Mouse (Mus musculus) neural tube, embryonic 10.5 days (tissue): ENCODE measurements around the gene Lrpap1.

ENCODE experiments used
- DNase-seq: peaks from one replicate; pipeline ENCODE4 v3.0.0-alpha.2; 2017; ENCODE audit warnings: low spot score; ENCODE audit errors: extremely low spot score

Lrpap1 gene

GRCm38 (mm10) chr5:35129208-35129607 lies 23.6 kb upstream of the Lrpap1 start:
- DNase-seq = no peak

GRCm38 (mm10) chr5:35120024-35120423 lies 14.5 kb upstream of the Lrpap1 start:
- DNase-seq = no peak

- DNase-seq = no peak
Observed at GRCm38 (mm10) chr5:35118418-35118817, 12.9 kb upstream of the Lrpap1 start.

GRCm38 (mm10) chr5:35117633-35118032 lies 12.1 kb upstream of the Lrpap1 start:
- DNase-seq = no peak

GRCm38 (mm10) chr5:35116002-35116401 lies 10.4 kb upstream of the Lrpap1 start:
- DNase-seq = no peak

DNA sequence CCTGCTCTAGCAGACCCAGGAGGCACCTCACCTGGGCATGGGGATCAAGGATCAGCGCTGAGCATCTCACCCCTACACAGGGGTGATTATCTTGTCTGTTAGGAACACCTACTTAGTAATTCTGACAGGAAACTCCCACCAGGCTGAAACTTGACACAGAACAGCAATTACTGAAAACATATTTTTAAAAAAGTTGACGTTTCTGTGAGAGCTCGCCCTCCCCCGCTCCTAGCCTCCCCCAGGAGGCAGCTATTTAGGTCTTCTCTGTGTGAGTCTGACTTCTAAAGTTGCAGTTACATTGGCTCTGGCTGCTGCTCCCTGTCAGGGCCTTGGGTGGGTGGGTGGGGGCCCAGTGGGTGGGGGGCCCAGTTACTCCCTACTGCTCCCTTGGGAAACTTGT lies 6.9 kb upstream of the Lrpap1 start:
- DNase-seq = no peak

GRCm38 (mm10) chr5:35105922-35106298 lies 344 bp upstream of the Lrpap1 start:
- no peak for DNase-seq

DNA sequence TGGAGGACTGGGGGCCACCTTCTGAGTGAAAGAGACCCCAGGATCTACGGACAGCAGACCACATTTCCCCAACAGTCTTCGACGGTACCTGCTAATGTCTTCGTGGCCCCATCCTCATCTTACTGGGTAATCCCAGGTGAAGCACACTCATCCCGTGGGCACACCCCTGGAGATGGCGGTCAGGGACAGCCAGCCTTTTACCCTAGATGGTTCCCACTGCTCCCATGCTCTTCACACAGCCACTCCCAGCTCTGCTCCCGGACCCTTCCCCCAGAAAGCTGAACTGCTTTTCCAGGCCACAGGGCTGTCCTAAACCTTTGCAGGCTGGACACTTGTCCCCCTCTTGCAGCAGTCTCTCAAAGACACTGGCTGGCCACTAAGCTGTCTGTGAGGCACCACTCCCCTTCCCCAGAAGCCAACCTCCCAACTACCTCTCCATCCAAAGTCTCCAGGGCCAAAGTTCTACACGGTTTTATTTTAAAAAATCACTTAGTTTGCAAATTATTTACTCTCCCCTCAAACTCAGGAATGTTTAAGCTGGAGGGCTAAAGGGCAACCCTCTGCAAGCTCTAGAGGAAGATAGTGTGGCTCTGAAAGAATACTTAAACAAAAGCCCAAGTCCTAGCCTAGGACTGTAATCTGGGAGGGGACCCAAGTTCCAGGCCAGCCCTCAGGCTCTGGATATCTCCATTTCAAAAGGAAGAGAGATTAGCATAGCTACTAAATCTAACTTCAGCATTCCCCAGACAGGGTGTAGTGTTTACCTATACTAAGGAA lies 1.2 kb downstream of the Lrpap1 start:
- no peak for DNase-seq

DNA sequence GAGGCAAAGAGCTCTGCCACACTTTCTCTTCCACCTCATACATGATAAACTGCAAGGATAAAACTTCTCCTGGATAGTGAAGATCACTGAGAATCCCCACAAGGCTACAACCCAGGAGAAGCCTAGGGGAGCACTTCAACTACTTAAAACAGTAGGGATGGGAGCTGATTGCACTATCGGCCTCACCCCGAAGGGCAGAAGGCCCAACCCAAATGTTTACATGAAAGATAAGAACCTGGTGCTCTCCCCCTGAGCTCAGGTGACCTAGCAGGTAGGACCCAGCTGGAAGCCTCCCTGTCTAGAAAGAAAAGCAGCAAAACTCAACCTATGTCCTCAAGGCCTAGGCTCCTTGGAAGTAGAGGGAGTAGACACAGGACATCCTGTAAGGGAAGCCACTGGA lies 2.0 kb downstream of the Lrpap1 start:
- DNase-seq = no peak

DNA sequence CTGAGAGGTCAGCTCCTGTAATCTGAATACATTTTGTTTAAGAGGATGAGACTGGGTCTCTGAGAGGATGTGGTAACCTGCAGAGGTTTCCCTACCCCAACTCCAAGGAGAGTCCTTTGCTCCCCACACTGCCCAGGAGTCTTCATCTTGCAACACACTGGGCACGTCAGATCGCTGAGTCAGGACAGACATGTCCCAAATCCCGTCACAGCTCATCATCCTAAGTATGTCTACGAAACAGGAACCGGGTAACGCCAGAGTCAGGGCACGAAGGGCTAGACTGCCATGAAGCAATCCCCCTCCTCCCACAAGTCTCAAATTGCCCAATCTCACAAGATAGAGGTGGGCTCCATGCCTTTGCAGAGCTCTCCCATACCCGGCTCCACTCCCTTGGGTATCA lies 2.5 kb downstream of the Lrpap1 start:
- no peak for DNase-seq

GRCm38 (mm10) chr5:35091636-35092035 lies 13.9 kb downstream of the Lrpap1 start:
- no peak for DNase-seq

- no peak for DNase-seq
Observed at GRCm38 (mm10) chr5:35089614-35089963, 16.0 kb downstream of the Lrpap1 start.

DNA sequence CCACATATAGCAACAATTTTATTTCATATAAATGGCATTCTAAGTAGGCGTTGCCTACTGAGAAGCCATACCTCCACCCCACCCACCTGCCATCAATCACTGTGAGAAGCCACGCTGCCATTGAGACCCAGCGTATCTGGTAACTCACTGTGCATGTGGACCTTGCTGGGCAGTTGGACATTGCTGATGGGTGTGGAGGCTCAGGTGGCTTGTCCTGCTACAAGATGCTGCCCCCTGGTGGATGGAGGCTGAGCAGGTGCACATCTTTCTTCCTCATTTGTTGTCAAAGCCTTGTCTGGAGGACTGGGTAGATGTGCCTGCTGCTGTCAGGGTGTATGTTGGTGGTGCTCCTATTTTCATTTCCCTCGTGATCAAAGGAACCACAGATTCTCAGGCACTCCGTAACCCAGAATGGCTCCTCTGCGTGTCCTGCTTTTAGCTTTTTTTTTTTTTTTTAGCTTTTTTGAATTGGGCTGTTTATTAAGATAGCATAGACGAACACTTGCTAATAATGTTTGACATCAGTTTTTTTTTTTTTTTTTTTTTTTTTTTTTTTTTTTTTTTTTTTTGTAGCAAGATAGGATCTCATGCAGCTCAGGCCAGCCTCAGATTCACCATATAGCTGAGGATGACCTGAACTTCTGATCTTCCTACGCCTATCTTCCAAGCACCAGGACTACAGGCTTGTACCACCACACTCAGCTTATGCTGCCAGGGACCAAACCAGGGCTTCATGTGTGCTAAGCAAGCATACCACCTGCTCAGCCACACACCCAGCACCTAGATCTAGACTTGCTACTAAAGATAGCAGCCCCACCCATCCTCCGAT lies 16.6 kb downstream of the Lrpap1 start:
- DNase-seq = peak; percentile 57

DNA sequence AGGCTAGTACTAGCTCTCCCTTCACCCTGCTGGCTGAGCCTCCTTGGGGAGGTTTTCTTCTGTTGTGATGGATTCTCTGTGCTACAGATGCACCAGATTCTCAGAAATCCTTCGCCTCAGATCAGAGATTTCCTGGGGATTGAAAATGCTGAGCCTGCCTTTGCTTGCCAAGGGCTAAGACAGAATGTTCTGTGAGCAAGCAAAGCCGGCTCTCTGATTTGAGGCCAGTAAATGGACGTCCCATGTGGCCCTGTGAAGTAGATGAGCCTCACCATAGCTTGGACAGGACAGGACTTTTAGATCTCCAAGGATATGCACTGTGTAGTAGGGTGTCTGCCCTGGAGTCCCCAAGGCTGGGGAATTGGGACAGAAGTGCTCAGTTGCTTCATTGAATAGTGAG lies 20.7 kb downstream of the Lrpap1 start:
- no peak for DNase-seq

GRCm38 (mm10) chr5:35079101-35079500 lies 26.5 kb downstream of the Lrpap1 start:
- no peak for DNase-seq

- no peak for DNase-seq
Observed at GRCm38 (mm10) chr5:35076369-35076768, 29.2 kb downstream of the Lrpap1 start.

DNA sequence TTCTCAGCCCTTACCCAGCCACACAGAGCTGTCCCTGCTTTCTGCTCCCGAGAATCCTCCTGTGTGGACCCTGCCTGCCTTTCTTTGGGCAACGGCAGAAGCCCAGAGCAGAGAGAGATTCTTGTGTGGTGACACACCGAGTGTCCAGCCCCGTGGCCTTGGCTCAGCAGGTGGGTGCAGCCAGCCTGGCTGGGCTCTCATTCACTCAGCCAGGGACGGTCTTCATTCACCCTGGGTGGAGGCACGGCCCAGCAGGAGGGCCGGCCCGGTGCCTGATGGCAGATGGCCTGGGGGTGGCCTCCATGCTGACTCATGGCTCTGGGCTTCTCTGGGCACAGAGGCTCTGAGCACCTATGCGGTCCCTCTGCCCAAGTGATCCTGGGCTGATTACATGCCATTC lies 31.6 kb downstream of the Lrpap1 start:
- DNase-seq = no peak

- no peak for DNase-seq
Observed at GRCm38 (mm10) chr5:35073235-35073634, 32.3 kb downstream of the Lrpap1 start.

- no peak for DNase-seq
Observed at GRCm38 (mm10) chr5:35071855-35072254, 33.7 kb downstream of the Lrpap1 start.

DNA sequence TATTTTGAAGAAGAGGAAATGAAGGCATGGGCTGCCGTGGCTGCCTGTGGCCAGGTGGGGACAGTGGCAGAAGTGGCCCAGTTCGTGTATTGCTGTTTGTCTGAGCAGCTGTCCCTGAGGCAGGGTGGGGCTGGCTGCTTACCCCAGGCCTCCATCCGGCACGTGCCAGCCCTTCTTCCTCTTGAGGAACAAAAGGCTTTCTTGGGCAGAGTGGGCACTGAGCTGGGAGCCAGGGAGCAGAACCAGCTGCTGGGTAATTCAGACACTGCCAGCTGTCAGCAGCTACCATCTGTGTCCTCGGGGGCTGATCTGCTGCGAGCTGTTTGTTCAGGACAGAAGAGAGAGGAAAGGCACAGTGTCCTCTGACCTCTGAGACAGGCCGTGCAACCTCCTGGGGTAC lies 34.6 kb downstream of the Lrpap1 start:
- no peak for DNase-seq

- DNase-seq = no peak
Observed at GRCm38 (mm10) chr5:35070314-35070713, 35.3 kb downstream of the Lrpap1 start.

GRCm38 (mm10) chr5:35069841-35070240 lies 35.7 kb downstream of the Lrpap1 start:
- DNase-seq = no peak

DNA sequence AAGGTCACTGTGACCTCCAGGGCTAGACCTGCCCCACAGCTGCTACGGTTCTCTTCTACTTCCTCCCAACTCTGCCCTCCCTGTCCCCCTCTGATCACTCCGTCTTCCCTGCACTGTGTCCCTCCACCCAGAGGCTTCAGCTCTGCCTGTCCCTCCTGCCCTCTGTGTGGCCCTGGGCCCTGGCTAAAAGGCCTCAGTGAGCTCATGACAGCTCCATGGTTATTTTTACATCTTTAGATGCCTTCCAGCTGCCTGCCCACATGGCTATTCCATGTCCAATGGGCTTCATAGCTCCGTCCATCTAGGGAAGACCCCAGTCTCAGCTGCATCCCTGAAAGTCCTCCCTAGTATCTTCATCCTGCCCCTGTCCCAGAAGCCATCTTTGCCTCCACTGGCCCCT lies 45.5 kb downstream of the Lrpap1 start:
- no peak for DNase-seq
